Mouse (Mus musculus): ENCODE measurements at regions not wholly inside any gene's neighbourhood (a gene's known extent, or its start where the extent isn't known, plus 50 kb on each side); places are given as distances from the start of the nearest gene placed in this dataset.

GRCm38 (mm10) chr14:96954462-96954861 lies 435.6 kb upstream of the Klhl1 start:
- no peak for DNase-seq (ENCODE audit: low read depth, low spot score)

DNA sequence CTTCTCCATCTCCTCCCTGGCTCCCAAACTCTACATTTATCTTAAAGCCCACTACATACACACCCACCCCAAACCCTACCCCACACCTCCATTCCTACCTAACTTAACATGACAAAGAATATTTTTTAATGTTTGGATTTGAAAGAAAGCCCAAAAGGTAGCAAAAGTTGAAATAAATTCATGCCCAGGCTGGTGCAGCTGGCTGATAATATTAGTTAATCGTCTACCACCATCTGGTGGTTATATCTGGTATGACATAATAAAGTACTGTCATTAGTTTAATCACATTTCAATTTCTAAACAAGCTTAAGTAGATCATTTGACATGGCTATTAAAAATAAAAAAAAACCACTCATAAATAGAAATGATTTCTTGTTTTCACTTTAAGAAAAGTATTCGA lies 389.8 kb upstream of the Klhl1 start:
- peak; percentile 5 for DNase-seq (ENCODE audit: low read depth, low spot score)

DNA sequence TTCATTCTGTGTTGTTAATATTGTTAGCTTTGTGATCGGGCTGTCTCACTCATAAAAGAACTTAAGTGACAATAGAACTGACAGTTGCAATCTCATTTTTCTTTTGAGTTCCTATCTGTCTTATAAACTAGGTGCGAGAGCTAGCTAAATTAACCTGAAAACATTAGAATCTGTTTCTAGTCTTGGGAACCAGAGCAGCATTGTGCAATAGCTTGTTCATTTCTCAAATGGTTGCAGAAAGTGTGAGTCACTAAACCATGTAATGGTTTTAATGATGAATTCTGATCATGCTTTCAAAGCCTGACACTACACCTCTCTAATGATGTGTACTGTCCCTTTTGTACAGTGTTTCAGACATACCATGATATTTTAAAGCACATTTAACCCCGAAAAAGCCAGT lies 360.8 kb upstream of the Klhl1 start:
- no peak for DNase-seq (ENCODE audit: low read depth, low spot score)

DNA sequence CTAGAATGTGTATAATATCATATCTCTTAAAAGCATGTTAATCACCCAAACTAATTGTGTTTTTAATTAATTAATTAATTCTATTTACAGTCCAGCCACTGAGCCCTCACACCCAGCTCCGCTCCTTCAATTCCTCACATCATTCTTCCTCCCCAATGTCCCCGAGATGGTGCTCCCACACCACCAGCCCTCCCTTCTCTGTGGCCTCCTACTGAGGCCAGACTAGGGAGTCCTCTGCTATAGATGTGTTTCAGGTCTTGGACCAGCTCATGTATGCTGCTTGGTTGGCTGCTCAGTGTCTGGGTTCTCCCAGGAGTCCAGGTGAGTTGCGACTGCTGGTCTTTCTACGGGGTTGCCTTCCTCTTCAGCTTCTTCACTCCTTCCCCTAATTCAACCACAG lies 353.1 kb upstream of the Klhl1 start:
- no peak for DNase-seq (ENCODE audit: low read depth, low spot score)

GRCm38 (mm10) chr14:96838910-96839309 lies 320.0 kb upstream of the Klhl1 start:
- DNase-seq (ENCODE audit: low read depth, low spot score) = no peak

- DNase-seq (ENCODE audit: low read depth, low spot score) = no peak
Measured at GRCm38 (mm10) chr14:96825083-96825482, 306.2 kb upstream of the Klhl1 start.

DNA sequence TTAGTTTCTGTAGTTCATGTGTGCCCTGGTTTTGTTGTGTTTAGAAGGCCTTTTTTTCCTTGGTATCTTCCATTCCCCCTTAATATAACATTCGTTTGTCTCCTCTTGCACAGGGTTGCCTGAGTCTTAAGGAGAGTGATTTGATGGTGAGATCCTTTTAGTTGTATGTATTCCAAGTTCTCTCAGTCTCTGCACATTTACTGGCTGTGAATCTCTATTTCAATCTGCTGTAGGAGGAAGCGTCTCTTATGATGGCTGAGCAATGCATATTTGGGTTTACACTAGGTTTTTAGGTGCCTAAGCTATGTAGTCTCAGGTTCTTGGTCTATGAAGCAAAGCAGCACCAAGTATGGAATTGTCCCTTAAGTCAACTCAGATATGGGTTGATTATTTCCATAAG lies 296.8 kb upstream of the Klhl1 start:
- no peak for DNase-seq (ENCODE audit: low read depth, low spot score)

GRCm38 (mm10) chr14:96805284-96805683 lies 286.4 kb upstream of the Klhl1 start:
- DNase-seq (ENCODE audit: low read depth, low spot score) = no peak

GRCm38 (mm10) chr14:96794806-96795205 lies 275.9 kb upstream of the Klhl1 start:
- DNase-seq (ENCODE audit: low read depth, low spot score) = no peak

GRCm38 (mm10) chr14:96787917-96788316 lies 269.0 kb upstream of the Klhl1 start:
- no peak for DNase-seq (ENCODE audit: low read depth, low spot score)

- peak; percentile 17 for DNase-seq (ENCODE audit: low read depth, low spot score)
Measured at GRCm38 (mm10) chr14:96787286-96787685, 268.4 kb upstream of the Klhl1 start.

DNA sequence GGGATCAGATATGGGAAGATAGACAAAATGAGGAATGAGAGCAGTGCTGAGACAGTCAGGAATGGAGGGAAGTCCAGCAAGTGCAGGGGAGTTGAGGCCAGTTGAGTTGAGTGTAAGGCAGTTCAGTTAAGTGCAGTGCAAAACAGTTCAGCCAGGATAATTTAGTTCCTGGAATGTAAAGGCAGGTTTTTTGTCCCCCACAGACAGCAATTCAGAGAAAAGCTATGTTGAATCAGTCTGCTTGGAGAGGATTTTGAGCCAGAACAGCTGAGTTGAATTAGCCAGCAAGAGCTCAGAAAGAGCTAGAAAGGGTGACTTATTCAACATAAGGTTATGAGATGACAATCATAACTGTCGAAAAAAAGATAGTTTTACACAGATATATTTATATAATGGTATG lies 256.9 kb upstream of the Klhl1 start:
- DNase-seq (ENCODE audit: low read depth, low spot score) = no peak

DNA sequence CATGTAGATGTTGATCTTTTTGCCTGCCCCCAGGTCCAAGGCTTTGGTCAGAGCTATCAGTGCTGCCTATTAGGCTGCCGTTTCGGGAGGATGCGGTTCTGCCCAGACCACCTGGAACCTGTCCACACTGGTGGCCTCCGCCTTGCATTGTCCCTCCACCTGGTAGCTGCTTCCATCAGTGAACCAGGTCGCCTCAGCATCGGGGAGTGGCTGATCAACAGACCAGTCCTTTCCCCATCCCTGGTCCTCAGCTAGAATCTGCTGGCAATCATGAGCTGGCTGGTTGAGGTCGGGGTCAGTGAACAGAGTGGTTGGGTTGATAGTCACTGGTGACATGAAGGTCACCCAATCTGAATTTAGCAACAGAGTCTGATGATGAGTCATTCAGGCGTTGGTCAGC lies 241.7 kb upstream of the Klhl1 start:
- no peak for DNase-seq (ENCODE audit: low read depth, low spot score)

- no peak for DNase-seq (ENCODE audit: low read depth, low spot score)
Measured at GRCm38 (mm10) chr14:96733211-96733610, 214.3 kb upstream of the Klhl1 start.

- DNase-seq (ENCODE audit: low read depth, low spot score) = no peak
Measured at GRCm38 (mm10) chr14:96697086-96697485, 178.2 kb upstream of the Klhl1 start.

GRCm38 (mm10) chr14:96690923-96691322 lies 172.0 kb upstream of the Klhl1 start:
- DNase-seq (ENCODE audit: low read depth, low spot score) = no peak

- no peak for DNase-seq (ENCODE audit: low read depth, low spot score)
Measured at GRCm38 (mm10) chr14:96683943-96684342, 165.0 kb upstream of the Klhl1 start.

DNA sequence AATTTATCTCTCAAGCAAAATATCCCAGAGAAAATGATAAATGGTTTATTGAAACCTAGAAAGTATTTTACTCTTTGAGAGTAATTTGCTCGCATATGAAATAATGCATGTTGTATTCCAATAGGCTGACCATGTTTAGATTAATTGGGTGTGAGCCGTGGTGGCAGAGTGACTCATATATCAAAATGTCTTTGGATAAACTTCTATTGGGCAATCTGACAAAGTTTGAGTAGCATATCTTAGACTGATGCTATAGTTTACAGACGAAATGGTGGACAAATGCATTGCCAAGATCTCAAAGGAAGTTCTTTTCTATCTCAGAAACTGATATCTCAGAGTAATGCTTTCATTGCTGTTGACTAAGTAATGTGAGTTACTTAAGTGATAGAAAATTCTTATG lies 162.8 kb upstream of the Klhl1 start:
- no peak for DNase-seq (ENCODE audit: low read depth, low spot score)

- no peak for DNase-seq (ENCODE audit: low read depth, low spot score)
Measured at GRCm38 (mm10) chr14:96676213-96676612, 157.3 kb upstream of the Klhl1 start.

DNA sequence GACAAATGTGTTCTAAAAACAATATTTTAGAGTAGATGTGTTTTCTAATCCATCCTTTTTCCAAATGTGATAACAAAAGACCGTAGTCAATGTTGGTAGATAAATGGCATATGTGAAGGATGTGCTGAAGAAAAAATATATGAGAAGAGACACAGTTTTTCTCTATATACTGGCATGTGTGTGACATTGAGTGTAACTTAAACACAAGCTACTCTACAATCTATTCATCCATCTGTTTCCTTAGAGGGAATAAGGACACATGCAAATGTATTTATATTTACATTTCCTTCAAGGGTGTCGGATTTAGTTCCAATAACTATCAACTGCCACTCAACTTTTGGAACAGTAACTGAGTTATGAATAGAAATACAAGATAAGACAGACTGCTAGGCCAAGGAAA lies 149.7 kb upstream of the Klhl1 start:
- no peak for DNase-seq (ENCODE audit: low read depth, low spot score)

DNA sequence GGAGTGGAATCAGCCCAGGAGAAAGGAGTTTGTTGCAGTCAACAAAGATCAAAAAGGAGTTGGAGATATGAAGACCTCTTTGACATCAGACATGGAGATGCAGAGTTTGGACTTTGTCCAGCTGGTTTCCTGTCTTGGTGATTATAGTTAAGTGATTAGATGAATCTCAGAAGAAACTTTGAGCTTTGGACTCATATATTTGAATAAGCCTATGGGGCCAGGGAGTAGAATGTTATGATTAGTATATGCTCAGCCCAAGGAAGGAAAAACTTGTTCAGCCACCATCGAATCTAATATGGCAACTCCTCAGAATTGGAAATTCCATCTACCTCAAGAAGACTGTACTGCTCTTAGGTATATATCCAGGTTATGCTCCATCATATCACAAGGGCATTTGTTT lies 137.6 kb upstream of the Klhl1 start:
- no peak for DNase-seq (ENCODE audit: low read depth, low spot score)

DNA sequence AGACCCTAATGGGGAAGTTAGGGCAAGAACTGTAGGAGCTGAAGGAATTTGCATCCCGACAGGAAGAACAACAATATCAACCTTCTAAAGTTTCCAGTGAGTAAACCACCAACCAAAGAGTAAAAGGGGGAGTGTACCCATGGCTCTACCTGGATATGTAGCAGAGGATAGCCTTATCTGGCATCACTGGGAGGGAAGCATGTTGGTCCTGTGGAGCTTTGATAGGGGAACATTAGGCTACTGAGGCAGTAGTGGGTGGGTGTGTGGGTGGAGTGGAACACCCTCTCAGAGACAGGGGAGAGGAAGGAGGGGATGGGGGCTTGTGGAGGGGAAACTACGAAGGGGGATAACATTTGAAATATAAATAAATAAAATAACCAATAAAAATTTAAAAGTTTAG lies 111.4 kb upstream of the Klhl1 start:
- DNase-seq (ENCODE audit: low read depth, low spot score) = no peak

- no peak for DNase-seq (ENCODE audit: low read depth, low spot score)
Measured at GRCm38 (mm10) chr14:96606736-96607135, 87.8 kb upstream of the Klhl1 start.

DNA sequence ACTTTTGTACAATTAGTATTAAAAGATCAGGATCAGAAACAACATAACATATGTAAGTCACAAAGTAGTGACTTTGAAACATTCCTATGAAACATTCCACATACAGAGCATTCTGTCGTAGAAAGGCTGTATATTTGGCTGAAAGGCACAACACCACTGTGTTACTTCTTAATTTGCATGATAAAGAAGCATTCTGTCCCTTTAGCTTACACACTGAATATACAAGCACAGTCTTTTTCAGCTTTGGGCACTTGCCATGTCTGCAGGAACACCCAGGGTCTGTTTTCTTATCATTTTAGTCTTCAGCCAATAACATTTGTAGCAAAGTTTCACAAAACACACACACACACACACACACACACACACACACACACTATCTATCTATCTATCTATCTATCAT lies 82.2 kb upstream of the Klhl1 start:
- peak; percentile 1 for DNase-seq (ENCODE audit: low read depth, low spot score)

DNA sequence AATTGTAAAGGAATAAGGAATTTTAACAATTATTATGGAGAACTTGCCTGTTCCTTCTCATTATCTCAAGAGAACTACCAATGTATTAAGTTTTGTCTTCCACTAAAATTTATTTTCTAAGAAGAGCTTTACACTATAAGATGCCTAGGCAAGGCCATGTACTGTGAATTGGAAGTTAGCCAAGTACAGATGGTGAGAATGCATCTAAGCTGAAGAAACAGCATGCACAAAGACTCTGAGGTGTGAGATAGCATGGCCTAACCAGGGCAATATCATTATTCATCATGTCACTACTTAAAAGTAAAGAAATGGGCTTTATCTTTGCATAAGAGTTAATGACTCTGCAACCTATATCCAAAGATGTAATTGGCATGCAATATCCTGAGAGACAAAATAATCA lies 73.1 kb upstream of the Klhl1 start:
- DNase-seq (ENCODE audit: low read depth, low spot score) = no peak

Measured in ZHBTc4 (cell line).